Mouse (Mus musculus) gastrocnemius, adult 18-20 months (tissue): ENCODE measurements around the gene Tbc1d8. TPM values are rescaled to one million over a fixed set of nuclear protein-coding genes. Genes with fewer than 3 reads are reported as not detected.

Experiments used
- total RNA-seq, 2 experiments: library from RNA; stranded (reverse); gene quantifications; 2 replicates each; pipeline ENCODE4 v1.2.3; 2021

Gene Tbc1d8
- total RNA-seq, 2 experiments from 2014 or later: 8.3 to 9.5 TPM

Other genes starting within 250 kb of the Tbc1d8 start
- gene Rpl31, start 110.9 kb downstream of the Tbc1d8 start, total RNA-seq: 100 to 1,000 TPM; 594 to 605 TPM
- 10 to 100 TPM; 19.0 to 20.8 TPM for gene Cnot11, start 56.2 kb upstream of the Tbc1d8 start, total RNA-seq
- gene Rnf149, start 98.7 kb upstream of the Tbc1d8 start, total RNA-seq: 1 to 10 TPM; 7.4 to 8.5 TPM
- under 1 TPM in 1 of 2 experiments, not detected in 1; 0.02 TPM for gene Creg2, start 172.7 kb upstream of the Tbc1d8 start, total RNA-seq
- gene Rfx8, start 242.2 kb upstream of the Tbc1d8 start, total RNA-seq: not detected